13 mouse cellular contexts compared by ENCODE assay signal in the genomic region with DNA sequence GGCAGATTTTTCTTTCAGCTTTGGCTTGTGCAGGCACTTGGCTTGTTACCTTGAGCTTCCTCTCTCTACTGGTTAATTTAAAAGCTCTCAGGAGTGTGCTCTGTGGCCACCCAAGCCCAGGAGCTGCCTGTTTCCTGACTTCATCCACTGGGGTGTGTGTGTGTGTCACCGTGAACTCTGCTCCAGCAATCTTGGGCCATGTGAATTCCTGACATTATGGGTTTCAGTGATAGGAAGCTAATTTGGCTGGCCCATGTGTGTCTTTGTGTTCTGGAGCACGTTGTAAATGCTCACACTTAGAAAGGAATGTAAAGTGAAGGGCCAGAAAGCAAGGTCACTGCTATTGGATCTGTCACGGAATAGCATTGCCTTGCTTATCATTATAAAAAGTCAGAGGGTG.
DNase-seq lines count a peak whose midpoint lies in the region; ATAC-seq and TF ChIP-seq lines count a peak whose summit lies in the region.
"Had no signal": no experiment of that assay in that cellular context is flagged by ENCODE, and none has a peak within 500 bp of the region (broad histone marks: within the 10 kb centered on the region; RNA-seq: fewer than 3 reads in every experiment).

No protein-coding gene starts in this region.

- H3K9me3 ChIP-seq in heart, postnatal 0 days (replicated peaks; ENCODE audit: control insufficient read depth, low read length): no peaks in the 10 kb centered on the region
- no peaks in the 10 kb centered on the region for H3K9me3 ChIP-seq in kidney, postnatal 0 days (replicated peaks; ENCODE audit: low read length)
- H3K9me3 ChIP-seq: embryonic facial prominence, embryonic 13.5 days; hindbrain, embryonic 12.5 days had no signal

- DNase-seq in adipocyte (ENCODE audit: low spot score) (peak; percentile 31), MN1 (ENCODE audit: low spot score) (no peak)
- DNase-seq in heart, adult 18-20 months: peak; percentile 72 to 89
- DNase-seq in heart, postnatal 0 days (ENCODE audit: low spot score): peak; percentile 91
- DNase-seq in kidney, postnatal 0 days (ENCODE audit: low spot score): no peak
- DNase-seq in layer of hippocampus, postnatal 14 days (ENCODE audit: low spot score in 2 of 2): no peak
- no peak for DNase-seq in left cerebral cortex, postnatal 14 days (ENCODE audit: low spot score in 2 of 2)
- DNase-seq: cerebellum, postnatal 10 days; layer of hippocampus, adult 9-11 months; liver, postnatal 0 days had no signal

- 14% methylated on average over 3 of the region's 3 CpGs for WGBS in heart, postnatal 0 days
- 51% methylated on average over 3 of the region's 3 CpGs for WGBS in kidney, postnatal 0 days

- TF ChIP-seq CTCF in heart, postnatal 0 days (IDR thresholded peaks at IDR 0.05; ENCODE audit: low read depth): no peak
- no peak for TF ChIP-seq CTCF in kidney, postnatal 0 days (IDR thresholded peaks at IDR 0.05; ENCODE audit: low read depth)

- TF ChIP-seq EP300 in heart, postnatal 0 days (IDR thresholded peaks at IDR 0.05; ENCODE audit: low read depth): peak; percentile 92

- H3K36me3 ChIP-seq in heart, postnatal 0 days (replicated peaks; ENCODE audit: control insufficient read depth, insufficient read depth, low read length): peaks cover 15% of the 10 kb centered on the region
- H3K36me3 ChIP-seq in kidney, postnatal 0 days (ENCODE audit: insufficient read depth, low read length): no peaks in the 10 kb centered on the region
- H3K36me3 ChIP-seq: embryonic facial prominence, embryonic 13.5 days; hindbrain, embryonic 12.5 days had no signal

- no peaks in the 10 kb centered on the region for H3K27me3 ChIP-seq in heart, postnatal 0 days (ENCODE audit: control insufficient read depth, insufficient read depth, low read length)
- H3K27me3 ChIP-seq in kidney, postnatal 0 days (ENCODE audit: insufficient read depth, low read length): no peaks in the 10 kb centered on the region
- H3K27me3 ChIP-seq: embryonic facial prominence, embryonic 13.5 days; hindbrain, embryonic 12.5 days; Patski had no signal

- intact Hi-C loops in left cerebral cortex, postnatal 14 days (cut with DNase I): no loop called here

- peak; percentile 90 for ATAC-seq in heart, postnatal 0 days (ENCODE audit: insufficient read depth, low read depth)
- no peak for ATAC-seq in kidney, postnatal 0 days (replicated peaks; ENCODE audit: low FRiP score, low read depth)
- ATAC-seq: liver, postnatal 0 days; Patski had no signal

- H3K9ac ChIP-seq in heart, postnatal 0 days (replicated peaks; ENCODE audit: low read depth, low read length): no peak overlapping the region
- no peak overlapping the region for H3K9ac ChIP-seq in kidney, postnatal 0 days (ENCODE audit: low read depth, low read length)
- H3K9ac ChIP-seq: embryonic facial prominence, embryonic 13.5 days; hindbrain, embryonic 12.5 days; liver, postnatal 0 days had no signal

- 0 out of 2 replicates have a peak overlapping the region, but pooled peaks have one; percentile 8 for H3K4me2 ChIP-seq in heart, postnatal 0 days (ENCODE audit: low read depth, low read length)
- H3K4me2 ChIP-seq in kidney, postnatal 0 days (ENCODE audit: low read length): no peak overlapping the region
- H3K4me2 ChIP-seq: embryonic facial prominence, embryonic 13.5 days; hindbrain, embryonic 12.5 days had no signal

- H3K4me3 ChIP-seq in heart, postnatal 0 days (ENCODE audit: low read depth, low read length): no peak overlapping the region
- no peak overlapping the region for H3K4me3 ChIP-seq in kidney, postnatal 0 days (replicated peaks; ENCODE audit: low read depth, low read length)
- H3K4me3 ChIP-seq: embryonic facial prominence, embryonic 13.5 days; hindbrain, embryonic 12.5 days had no signal

- H3K27ac ChIP-seq in heart, postnatal 0 days (ENCODE audit: low read depth): peak overlapping the region; percentile 95
- H3K27ac ChIP-seq in kidney, postnatal 0 days: 0 out of 2 replicates have a peak overlapping the region, but pooled peaks have one; percentile 31
- H3K27ac ChIP-seq: embryonic facial prominence, embryonic 13.5 days; hindbrain, embryonic 12.5 days had no signal

- H3K4me1 ChIP-seq in heart, postnatal 0 days (ENCODE audit: control insufficient read depth, insufficient read depth): peaks cover 48% of the 10 kb centered on the region
- no peaks in the 10 kb centered on the region for H3K4me1 ChIP-seq in kidney, postnatal 0 days (replicated peaks; ENCODE audit: insufficient read depth, low read length)
- H3K4me1 ChIP-seq: hindbrain, embryonic 12.5 days had no signal

Comparison
In these comparisons a context has a peak if more than half of its experiments do, and no peak if none do; other contexts are left out.
1. DNase-seq: peak in adipocyte (single experiment), heart, adult 18-20 months (2 of 2) and heart, postnatal 0 days (single experiment); none in kidney, postnatal 0 days (single experiment), MN1 (single experiment), layer of hippocampus, postnatal 14 days (0 of 2) and left cerebral cortex, postnatal 14 days (0 of 2).